In genomic region chr8:34709911-34710733, GRCm38 (mm10) we compare ENCODE assay signal across 12 mouse cellular contexts.
A peak's percentile ranks its signal among the peaks of the same experiment; 100 is the strongest.
DNase-seq lines count a peak whose midpoint lies in the region; ATAC-seq lines count a peak whose summit lies in the region.
"Had no signal": no experiment of that assay in that cellular context is flagged by ENCODE, and none has a peak within 500 bp of the region (broad histone marks: within the 10 kb centered on the region; RNA-seq: fewer than 3 reads in every experiment).

No protein-coding gene starts in this region.

- H3K4me3 ChIP-seq in limb, embryonic 12.5 days (replicated peaks), result no peak overlapping the region
- no peak overlapping the region for H3K4me3 ChIP-seq in limb, embryonic 10.5 days
- no peak overlapping the region for H3K4me3 ChIP-seq in heart, embryonic 11.5 days (ENCODE audit: low read depth, low read length)
- H3K4me3 ChIP-seq: hindbrain, embryonic 15.5 days had no signal

- H3K9ac ChIP-seq in limb, embryonic 12.5 days (replicated peaks), result no peak overlapping the region
- no peak overlapping the region for H3K9ac ChIP-seq in heart, embryonic 11.5 days (ENCODE audit: low read depth, low read length)
- H3K9ac ChIP-seq: hindbrain, embryonic 15.5 days had no signal

- no peaks in the 10 kb centered on the region for H3K36me3 ChIP-seq in limb, embryonic 12.5 days
- no peaks in the 10 kb centered on the region for H3K36me3 ChIP-seq in limb, embryonic 10.5 days
- H3K36me3 ChIP-seq in heart, embryonic 11.5 days (ENCODE audit: control insufficient read depth, insufficient read depth, low read length), result no peaks in the 10 kb centered on the region
- H3K36me3 ChIP-seq: hindbrain, embryonic 15.5 days had no signal

- ATAC-seq in limb, embryonic 12.5 days (ENCODE audit: insufficient number of reproducible peaks, insufficient read depth, low FRiP score, low TSS enrichment, low read depth), result no peak
- no peak for ATAC-seq in heart, embryonic 11.5 days (replicated peaks; ENCODE audit: insufficient number of reproducible peaks, low FRiP score, low TSS enrichment)

- no peaks in the 10 kb centered on the region; the same call in 1 of the 2 replicates for H3K27me3 ChIP-seq in limb, embryonic 12.5 days
- H3K27me3 ChIP-seq in limb, embryonic 10.5 days (ENCODE audit: low read depth, poor library complexity, severe bottlenecking), result no peaks in the 10 kb centered on the region
- no peaks in the 10 kb centered on the region for H3K27me3 ChIP-seq in heart, embryonic 11.5 days (ENCODE audit: control insufficient read depth, insufficient read depth, low read length)
- H3K27me3 ChIP-seq: hindbrain, embryonic 15.5 days had no signal

- DNase-seq in limb, embryonic 10.5 days (ENCODE audit: low spot score), result no peak
- DNase-seq in cerebellum, adult 9-11 months, result peak; percentile 76
- DNase-seq in layer of hippocampus, adult 9-11 months, result peak; percentile 89
- peak; percentile 64 to 76 for DNase-seq in right cerebral cortex, postnatal 36 days (ENCODE audit: low spot score in 2 of 2)
- no peak for DNase-seq in urinary bladder, postnatal 36 days (ENCODE audit: low spot score in 2 of 2)
- no peak for DNase-seq in spleen, postnatal 10 days (ENCODE audit: low spot score in 2 of 2)
- DNase-seq: lung, adult 2 months; midbrain, embryonic 14.5 days had no signal

- 59% methylated on average over 23 of the region's 23 CpGs for WGBS in limb, embryonic 12.5 days
- 82% methylated on average over 23 of the region's 23 CpGs for WGBS in limb, embryonic 10.5 days
- whole genome bisulfite sequencing in heart, embryonic 11.5 days (ENCODE audit: insufficient replicate concordance), result 84% methylated on average over 23 of the region's 23 CpGs

- no peaks in the 10 kb centered on the region for H3K9me3 ChIP-seq in limb, embryonic 12.5 days
- no peaks in the 10 kb centered on the region for H3K9me3 ChIP-seq in limb, embryonic 10.5 days (replicated peaks)
- no peaks in the 10 kb centered on the region for H3K9me3 ChIP-seq in heart, embryonic 11.5 days (replicated peaks; ENCODE audit: control insufficient read depth, low read length)
- H3K9me3 ChIP-seq: hindbrain, embryonic 15.5 days had no signal

- 0 out of 2 replicates have a peak overlapping the region, but pooled peaks have one; percentile 35 for H3K27ac ChIP-seq in limb, embryonic 12.5 days
- H3K27ac ChIP-seq in limb, embryonic 10.5 days, result no peak overlapping the region
- H3K27ac ChIP-seq in heart, embryonic 11.5 days (ENCODE audit: low read depth, low read length), result no peak overlapping the region
- H3K27ac ChIP-seq: hindbrain, embryonic 15.5 days; kidney, postnatal 0 days had no signal

- H3K4me1 ChIP-seq in limb, embryonic 12.5 days (replicated peaks), result peaks cover 9% of the 10 kb centered on the region; the same call in 1 of the 2 replicates
- peaks cover 13% of the 10 kb centered on the region; the same call in 1 of the 2 replicates for H3K4me1 ChIP-seq in limb, embryonic 10.5 days
- H3K4me1 ChIP-seq in heart, embryonic 11.5 days (ENCODE audit: control insufficient read depth, insufficient read depth, low read length), result no peaks in the 10 kb centered on the region; the same call in 1 of the 2 replicates
- H3K4me1 ChIP-seq: hindbrain, embryonic 15.5 days had no signal

- no peak overlapping the region for H3K4me2 ChIP-seq in limb, embryonic 12.5 days
- no peak overlapping the region for H3K4me2 ChIP-seq in heart, embryonic 11.5 days
- H3K4me2 ChIP-seq: hindbrain, embryonic 15.5 days had no signal

Comparison
In these comparisons a context has a peak if more than half of its experiments do, and no peak if none do; other contexts are left out.
1. DNase-seq: peak in cerebellum, adult 9-11 months (single experiment), layer of hippocampus, adult 9-11 months (single experiment) and right cerebral cortex, postnatal 36 days (2 of 2); none in limb, embryonic 10.5 days (single experiment), urinary bladder, postnatal 36 days (0 of 2) and spleen, postnatal 10 days (0 of 2).